Mouse (Mus musculus) kidney, adult 11 months (tissue): ENCODE measurements around the gene S100a13.

Experiments used
- DNase-seq: peaks from one replicate; pipeline ENCODE4 v3.0.0; 2022

Gene S100a13

DNA sequence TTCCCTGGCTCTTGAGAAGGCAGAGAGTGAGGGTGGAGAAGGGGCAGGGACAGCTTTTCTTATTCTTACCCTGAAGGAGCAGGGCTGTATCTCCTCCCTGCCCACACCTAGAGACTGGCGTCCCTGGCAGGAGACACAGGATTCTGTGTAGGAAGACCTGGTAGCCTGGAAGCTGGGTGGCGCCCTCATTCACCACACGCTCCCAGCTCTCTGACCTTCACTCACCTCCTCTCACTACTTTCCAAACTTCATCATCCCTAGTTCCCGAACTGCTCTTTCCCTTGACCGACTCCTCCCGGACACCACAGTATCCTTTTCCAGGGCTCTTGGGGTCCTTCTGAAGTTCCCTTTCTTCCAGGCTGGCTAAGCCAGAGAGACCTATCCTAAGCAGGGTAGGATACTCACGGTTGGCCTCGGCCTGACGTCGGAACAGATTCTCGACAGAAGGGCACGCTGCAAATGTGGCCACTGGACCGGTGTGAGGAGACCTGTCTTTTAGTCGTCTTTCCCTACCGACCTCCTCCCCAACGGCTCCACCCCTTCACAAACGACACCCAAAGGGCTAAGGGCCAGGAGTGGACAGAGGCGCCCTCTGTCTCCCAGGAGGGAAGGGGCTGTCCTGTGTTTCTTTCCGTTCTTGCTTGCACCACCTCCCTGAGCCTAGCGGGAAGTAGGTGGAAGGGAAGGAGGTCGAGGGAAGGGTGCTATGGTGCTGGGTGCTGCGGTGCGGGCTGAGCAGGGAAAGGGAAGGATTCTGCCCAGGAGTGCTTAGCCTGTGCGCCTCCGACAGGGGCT lies at the start of gene S100a13, which contains the start of gene S100a1:
Gene S100a13 (plus strand): TSS at position 640 of the 795 bp plus-strand sequence.
Gene S100a1 (minus strand): TSS at position 597 of the 795 bp plus-strand sequence.
- DNase-seq = peak; percentile 91

- no peak for DNase-seq
Observed at GRCm38 (mm10) chr3:90464552-90465080, 49.6 kb upstream of the S100a13 start.

DNA sequence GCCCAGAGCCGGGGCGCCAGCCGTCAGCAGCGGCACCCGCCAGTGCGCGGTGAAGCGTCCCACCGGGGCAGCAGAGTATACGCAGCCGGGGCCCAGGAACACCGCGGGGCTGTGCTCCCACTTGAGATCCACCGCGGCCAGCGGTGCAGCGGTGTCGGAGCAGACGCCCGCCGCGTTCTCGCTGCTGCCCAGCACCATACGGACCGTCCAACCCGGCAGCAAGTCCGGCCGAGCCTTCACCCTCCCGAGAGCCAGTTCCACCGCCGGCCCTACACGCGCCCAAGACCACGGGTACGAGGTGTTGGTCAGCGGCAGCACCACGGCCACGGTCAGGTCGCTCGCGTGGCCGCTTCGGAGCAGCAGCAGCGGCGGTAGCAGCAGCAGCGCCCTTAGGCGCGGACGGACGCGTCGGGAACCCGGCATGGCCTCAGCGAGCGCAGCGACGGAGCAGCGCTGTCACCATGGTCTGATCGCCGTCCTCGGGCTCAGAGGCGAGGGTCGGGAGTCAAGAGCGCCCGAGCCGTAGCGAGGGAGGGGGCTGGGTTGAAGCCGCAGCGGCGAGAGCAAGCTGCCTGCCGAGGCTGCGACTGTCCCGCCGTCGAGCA lies 49.1 kb upstream of the S100a13 start:
- peak; percentile 20 for DNase-seq

GRCm38 (mm10) chr3:90465686-90466310 lies 48.4 kb upstream of the S100a13 start, which contains the start of gene Npr1:
Npr1 (minus strand) TSS chr3:90465866.
- peak; percentile 53 for DNase-seq

DNA sequence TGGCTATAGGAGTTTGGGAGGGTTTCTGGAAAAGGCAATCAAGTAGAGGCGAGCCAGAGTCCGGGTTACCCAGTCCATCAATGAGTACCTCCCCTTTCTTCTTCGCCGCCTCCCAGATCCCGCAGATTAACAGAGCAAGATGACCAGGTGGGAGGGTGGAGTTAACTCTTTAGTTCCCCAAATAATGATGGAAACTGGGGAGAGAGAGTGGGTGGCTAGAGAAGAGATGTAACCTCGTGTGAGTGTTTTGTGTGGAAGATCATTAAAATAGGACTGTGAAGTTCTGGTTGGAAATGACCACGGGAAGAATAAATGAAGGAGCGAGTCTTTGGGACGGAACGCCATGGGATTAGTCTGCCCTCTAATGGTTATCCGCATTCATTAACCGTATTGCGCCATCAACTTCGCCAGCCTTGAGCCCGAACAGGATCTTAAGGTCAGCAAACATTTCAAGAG lies 47.9 kb upstream of the S100a13 start:
- DNase-seq = peak; percentile 62

DNA sequence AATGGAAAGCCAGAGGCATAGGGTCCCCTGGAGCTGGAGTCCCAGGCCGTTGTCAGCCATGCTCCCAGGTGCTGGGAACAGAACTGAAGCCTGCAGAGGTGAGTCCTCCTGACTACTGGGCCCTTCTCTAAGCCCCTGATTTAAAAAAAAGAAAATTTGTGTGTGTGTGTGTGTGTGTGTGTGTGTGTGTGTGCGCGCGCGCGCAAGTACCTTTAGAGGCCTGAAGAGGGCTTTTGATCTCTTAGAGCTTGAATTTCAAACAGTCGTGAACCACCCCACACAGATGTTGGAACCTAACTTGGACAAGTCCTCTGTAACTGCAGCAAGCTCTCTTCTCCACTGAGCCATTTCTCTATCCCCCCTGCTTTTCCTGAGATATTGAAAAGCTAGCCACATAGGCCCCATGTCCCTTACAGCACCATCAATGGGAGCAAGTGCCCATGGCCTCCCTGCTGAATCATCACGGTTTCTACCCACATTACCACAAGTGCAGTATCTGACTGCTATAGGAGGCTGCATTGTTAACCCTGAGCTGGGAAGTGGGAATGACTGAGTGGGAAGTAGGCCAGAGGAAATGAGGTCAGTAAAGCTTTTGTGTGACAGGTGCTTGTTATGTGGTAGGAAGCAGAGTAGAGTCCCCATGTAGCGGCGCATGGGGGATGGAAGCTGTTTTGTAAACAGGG lies 46.5 kb upstream of the S100a13 start:
- no peak for DNase-seq

DNA sequence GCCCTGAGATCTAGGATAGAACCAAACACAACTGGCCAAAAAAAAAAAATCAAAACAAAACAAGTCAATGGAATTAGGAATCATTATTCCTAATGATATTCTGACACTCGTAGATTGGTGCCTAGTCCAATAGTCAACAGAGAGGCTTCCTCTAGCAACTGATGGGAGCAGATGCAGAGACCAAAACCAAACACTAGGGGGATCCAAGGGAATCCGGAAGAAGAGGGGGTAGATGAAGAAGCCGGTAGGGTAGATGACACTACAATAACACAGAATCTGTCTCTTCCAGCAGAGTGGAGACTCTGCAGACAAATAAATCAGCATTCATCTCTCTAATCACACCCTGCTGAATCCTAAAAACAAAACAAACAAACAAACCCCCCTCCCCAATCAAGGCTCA lies 42.0 kb upstream of the S100a13 start:
- peak; percentile 43 for DNase-seq

- DNase-seq = no peak
Observed at GRCm38 (mm10) chr3:90475151-90475830, 38.9 kb upstream of the S100a13 start.

DNA sequence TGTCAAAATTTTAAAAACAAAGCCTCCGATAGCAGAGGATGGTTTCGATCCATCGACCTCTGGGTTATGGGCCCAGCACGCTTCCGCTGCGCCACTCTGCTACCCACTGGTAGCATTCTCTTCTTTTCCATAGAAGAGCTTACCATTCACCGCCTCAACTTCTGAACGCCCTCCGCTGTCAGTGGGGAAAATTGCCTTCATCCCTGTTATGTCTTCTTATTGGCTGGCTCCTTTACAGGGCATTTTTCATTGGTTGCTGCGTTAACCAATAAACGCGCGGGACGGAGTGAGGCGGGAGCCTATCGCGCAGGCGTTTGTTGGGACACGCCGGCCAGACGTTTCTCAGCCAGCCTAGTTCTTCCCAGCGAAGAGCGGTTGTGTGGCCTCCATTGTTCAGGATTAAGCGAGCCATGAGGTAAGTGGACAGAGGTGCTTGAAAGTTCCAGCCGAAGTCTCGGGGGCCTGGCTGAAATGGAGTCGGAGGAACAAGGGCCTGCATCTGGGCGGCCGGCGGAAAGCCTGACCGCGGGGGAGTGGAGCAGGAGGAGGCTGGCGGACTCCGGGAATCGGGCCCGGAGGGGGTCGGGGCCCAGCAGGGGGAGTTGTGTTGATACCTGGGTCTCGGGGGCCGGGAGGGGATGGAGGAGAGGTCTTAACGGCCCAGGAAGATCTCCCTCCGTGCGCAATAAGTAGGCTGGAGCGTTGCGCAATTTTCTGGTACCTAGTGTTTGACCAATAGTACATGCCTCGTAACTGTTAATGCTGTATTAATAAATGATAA lies 38.2 kb upstream of the S100a13 start, which contains the start of gene Ilf2:
Gene Ilf2 (plus strand): TSS at position 296 of the 781 bp plus-strand sequence.
- peak; percentile 98 for DNase-seq

DNA sequence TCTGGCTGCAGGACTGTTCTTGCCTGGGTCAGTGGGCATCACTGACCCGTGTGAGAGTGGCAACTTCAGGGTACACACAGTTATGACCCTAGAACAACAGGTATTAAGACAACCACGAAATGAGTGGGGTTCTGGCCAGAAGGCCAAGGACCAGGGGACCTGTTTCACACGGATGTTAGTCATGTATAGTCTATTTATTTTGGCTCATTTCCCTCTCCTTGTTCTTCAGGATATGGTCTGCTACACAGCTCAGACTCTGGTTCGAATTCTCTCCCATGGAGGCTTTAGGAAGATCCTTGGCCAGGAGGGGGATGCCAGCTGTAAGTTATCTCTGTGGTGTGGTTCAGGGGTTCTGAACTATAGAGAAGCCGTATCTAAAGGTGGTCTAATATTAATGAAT lies 27.2 kb upstream of the S100a13 start:
- DNase-seq = no peak

- DNase-seq = no peak
Observed at GRCm38 (mm10) chr3:90488576-90488975, 25.7 kb upstream of the S100a13 start.

- DNase-seq = peak; percentile 97
Observed at GRCm38 (mm10) chr3:90490696-90491256, 23.5 kb upstream of the S100a13 start, which contains the start of gene Snapin. Snapin (minus strand) TSS chr3:90491033.

- peak; percentile 50 for DNase-seq
Observed at GRCm38 (mm10) chr3:90491350-90491749, 22.9 kb upstream of the S100a13 start.

DNA sequence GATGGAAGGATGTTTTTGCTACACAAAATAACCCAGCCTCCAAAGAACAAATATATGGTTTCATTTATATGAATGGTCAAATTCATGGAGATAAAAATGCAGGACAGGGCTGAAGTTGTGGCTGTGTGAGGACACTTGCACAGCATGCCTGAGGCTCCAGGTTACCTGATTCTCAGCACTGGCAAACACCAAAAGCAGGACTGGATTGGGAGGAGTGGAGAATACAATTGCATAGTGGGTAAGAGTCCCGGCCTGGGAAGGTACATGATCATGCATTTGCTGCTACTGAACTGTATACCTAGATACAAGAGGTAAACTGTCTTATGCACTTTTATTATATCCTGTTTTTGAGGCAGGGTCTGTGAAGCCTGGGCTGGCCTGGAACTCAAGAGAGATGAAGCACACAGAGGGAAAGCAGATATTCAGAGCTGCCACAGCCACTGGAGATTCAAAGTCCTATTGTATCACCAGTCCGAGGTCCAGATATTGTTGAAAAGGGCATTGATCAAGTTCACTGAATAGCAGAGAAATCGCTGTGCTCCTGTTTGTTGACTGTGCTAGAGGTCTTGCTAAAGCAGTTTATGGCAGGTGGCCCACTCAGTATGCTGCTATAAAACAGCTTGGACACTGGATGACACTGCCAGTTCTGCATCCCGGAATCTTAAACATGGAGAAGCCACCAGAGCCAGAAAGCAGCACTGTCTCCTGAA lies 20.2 kb upstream of the S100a13 start:
- no peak for DNase-seq

DNA sequence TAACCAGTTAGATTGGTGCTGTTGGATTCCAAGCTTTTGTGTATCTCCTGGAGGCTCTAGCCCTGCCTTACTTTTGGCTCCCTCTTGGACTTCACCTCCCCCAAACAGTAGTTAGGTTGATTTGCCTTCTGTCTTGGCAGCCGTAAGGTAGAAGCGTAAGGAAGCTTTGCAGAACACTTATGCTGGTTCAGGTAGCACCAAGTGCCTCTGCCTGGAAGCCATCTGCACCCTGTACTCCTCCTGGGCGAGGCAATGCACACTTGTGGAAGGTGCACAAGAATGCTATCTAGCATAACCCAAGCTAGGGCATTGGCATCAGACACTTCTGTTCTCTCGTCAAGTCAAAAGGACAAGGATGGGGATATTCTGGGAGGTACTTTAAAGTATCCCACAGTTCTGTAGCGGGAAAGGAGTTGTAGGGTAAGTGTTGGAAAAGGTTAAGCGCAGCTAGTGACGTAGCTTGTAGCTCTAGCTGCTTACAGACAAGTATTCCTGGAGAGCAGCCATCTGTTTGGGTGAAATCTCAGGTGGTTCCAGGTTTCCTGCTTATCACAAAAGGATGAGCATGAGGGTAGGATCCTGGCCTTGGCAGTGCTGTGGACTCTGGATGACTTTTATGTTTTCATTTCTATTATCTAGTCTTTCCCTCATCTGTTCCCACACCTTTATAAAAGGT lies 18.2 kb upstream of the S100a13 start:
- DNase-seq = no peak

DNA sequence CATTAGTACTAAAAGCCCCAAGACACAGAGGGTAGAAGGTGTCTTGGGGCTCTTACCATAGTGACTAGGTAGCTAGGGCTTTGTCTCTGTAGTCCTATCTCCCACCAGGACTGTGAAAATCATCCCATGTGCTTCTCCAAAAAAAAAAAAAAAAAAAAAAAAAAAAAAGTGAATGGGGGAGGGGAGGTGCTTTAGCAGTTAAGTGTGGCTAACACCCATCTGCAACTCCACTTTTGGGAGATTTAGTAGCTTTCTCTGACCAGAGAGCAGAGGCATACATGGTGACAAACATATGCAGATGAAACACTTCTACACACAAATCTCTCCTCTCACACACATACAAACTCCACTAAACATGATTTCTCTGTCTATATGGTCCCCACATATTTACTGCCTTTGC lies 16.6 kb upstream of the S100a13 start:
- DNase-seq = no peak

DNA sequence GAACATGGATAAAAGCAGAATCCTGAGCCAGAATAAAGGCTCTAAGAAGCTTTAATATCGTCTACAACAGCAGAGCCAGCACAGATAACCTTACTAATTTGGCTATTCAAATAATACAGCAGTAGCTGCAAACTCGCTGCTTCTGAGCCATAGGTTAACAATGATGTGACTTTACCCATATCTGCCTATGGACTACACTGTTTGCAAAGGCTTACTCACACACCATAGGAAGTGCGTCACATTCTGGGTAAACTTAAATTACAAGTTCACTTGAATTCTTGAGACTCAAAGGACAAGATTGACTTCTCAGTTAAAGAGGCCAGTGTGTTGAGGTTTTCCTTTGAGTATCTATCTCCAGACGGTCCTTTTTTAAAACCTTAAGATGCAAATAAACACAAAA lies 10.8 kb upstream of the S100a13 start:
- DNase-seq = no peak

- no peak for DNase-seq
Observed at GRCm38 (mm10) chr3:90505216-90505615, 9.0 kb upstream of the S100a13 start.

GRCm38 (mm10) chr3:90506362-90506761 lies 7.9 kb upstream of the S100a13 start:
- no peak for DNase-seq
